Mouse (Mus musculus) stomach, postnatal 0 days (tissue): ENCODE measurements around the gene Gm28036.

Source experiments
- CTCF ChIP-seq: IDR thresholded peaks from 2 replicates; pipeline ENCODE4 v1.5.1; 2016; ENCODE audit warnings: antibody characterized with exemption, low read depth, mild to moderate bottlenecking, moderate library complexity
- EP300 ChIP-seq: optimal IDR thresholded peaks from 2 replicates; pipeline ENCODE3; 2016; ENCODE audit warnings: antibody characterized with exemption

- TF ChIP-seq CTCF (no peak), EP300 (no peak)
These were observed 18.7 kb upstream of the Gm28036 start for GRCm38 (mm10) chr2:156145486-156146130.
